Mouse (Mus musculus): Measurements from ENCODE around the gene Pou3f4. TPM values are rescaled to one million over a fixed set of nuclear protein-coding genes. Genes with fewer than 3 reads are reported as not detected.
A peak's percentile ranks its signal among the peaks of the same experiment; 100 is the strongest.
"Not testable (repeated sequence)": the region's sequence is repeated elsewhere in the genome, so short reads cannot be mapped to it uniquely, and the experiment has no call there.

Pou3f4 gene
- total RNA-seq (2021) = 1 to 10 TPM; 5.7 to 9.2 TPM

DNA sequence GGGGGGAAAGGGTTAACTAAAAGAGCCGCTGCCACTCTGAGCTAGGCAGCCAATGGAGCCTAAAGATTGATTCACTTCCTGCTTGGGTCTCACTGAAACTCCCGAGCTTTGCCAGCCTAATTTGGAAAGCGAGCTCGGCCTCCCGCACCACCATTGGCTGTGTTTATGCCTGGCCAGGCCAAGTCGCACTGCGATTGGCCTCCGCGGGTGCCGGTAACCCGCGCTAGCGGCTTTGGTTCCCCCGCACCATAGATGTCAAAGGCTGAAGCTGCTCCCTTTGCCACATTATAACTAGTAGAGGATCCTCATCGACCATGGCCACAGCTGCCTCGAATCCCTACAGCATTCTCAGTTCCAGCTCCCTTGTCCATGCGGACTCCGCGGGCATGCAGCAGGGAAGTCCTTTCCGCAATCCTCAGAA is at the start of gene Pou3f4:
Gene Pou3f4, plus strand, starts transcription at position 130 of the 421 bp plus-strand sequence.
- DNase-seq = peak; percentile 85
- intact Hi-C loops (cut with DNase I) = loop anchor here (10.0 kb wide), 1 partner anchor 99 kb away; no protein-coding TSS in a partner anchor

GRCm38 (mm10) chrX:110765939-110766338 is 48.1 kb upstream of the Pou3f4 start:
- intact Hi-C loops (cut with DNase I) = no loop called here
- no peak for DNase-seq

- intact Hi-C loops (cut with DNase I); DNase-seq: not testable (repeated sequence)
Observed at GRCm38 (mm10) chrX:110774807-110775206, 39.3 kb upstream of the Pou3f4 start.

DNA sequence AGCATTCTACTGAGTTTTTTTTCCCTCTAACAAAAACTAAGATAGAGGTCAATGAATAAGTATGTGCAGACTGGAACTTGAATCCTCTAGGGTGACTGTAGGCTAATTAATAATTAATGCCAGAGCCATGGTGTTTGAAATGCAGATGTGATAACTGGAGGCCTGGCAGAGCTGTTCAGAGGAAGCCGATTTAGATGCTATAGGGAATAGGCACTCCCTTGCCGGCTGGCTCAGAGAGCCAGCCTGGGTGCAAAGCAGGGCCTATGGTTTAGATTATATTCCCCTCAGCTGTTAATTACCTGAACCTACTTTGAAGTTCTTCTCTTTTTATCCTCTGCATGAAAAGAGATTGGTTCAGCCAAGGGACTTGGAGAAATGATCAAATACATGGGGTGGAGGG is 11.6 kb upstream of the Pou3f4 start:
- DNase-seq = no peak
- intact Hi-C loops (cut with DNase I) = no loop called here

DNA sequence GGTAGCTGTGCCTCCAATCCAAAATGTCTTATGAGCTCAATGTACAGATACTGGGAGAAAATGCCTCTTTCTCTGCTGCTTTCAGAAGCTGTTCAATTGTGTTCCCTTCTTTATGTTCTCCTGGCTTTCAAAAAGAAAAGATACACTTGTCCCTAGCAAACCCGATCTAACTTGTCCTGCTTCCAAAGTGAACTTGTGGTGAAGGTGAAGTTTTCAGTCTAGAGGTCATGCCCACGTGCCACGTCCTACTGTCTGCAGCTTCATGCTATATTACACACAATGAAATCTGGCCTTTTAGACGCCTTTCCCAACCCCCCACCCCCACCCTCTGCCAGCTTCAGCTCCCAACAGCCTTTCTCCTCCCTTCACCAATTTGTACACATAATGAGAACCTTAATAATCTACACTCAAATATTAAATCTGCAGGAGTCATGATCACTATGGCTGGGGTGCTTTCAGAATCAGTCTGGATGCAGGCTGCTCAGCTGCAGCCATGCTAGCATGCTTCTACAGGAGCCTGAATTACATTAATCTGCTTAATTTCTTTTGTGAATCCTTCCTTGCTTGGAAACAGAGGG is 4.0 kb upstream of the Pou3f4 start:
- intact Hi-C loops (cut with DNase I) = loop anchor here (10.0 kb wide), 1 partner anchor 95 kb away; no protein-coding TSS in a partner anchor
- no peak for DNase-seq

DNA sequence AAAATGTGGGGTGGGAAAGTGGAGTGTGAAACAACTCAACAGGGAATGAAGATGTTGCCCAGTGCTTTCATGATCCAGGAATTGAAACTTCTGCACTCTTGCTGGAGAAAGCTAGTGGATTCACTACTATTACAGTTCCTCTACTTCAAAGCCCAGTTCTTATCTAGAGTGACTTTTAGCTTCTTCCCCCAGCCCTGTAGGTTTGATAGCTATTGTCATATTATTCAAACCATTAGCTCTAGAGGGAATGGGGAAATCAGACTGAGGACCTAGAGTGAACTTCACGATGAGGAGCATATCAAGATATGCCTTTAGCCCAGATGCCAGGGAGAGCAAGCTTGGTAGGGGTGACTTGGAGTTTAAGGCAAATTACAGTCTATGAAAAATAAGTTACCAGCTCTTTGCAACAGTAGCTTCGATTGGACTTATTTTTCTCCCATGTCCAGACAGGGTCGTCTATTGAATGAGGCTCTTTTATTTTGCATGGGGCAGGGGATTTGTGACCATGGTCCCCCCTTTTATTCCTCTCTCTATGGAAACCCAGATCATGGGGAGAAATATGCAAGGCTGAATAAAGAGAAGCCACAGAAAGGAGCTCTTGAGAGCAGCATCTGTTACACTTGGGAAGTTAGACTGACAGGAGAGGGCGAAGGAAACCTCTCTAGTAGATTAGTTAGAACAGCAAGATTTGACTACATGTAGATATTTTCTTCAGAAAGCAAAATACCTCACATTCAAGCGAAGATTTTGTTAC is 3.1 kb upstream of the Pou3f4 start:
- no peak for DNase-seq
- intact Hi-C loops (cut with DNase I) = loop anchor here (10.0 kb wide), 1 partner anchor 96 kb away; no protein-coding TSS in a partner anchor

- intact Hi-C loops (cut with DNase I) = loop anchor here (10.0 kb wide), 1 partner anchor 97 kb away; no protein-coding TSS in a partner anchor
- DNase-seq = no peak
Observed at GRCm38 (mm10) chrX:110812071-110812470, 2.0 kb upstream of the Pou3f4 start.

- DNase-seq = peak; percentile 10
- intact Hi-C loops (cut with DNase I) = loop anchor here (10.0 kb wide), 1 partner anchor 99 kb away; no protein-coding TSS in a partner anchor
Observed at GRCm38 (mm10) chrX:110813401-110813800, 679 bp upstream of the Pou3f4 start.

- intact Hi-C loops (cut with DNase I) = loop anchor here (10.0 kb wide), 1 partner anchor 100 kb away; no protein-coding TSS in a partner anchor
- peak; percentile 20 for DNase-seq
Observed at GRCm38 (mm10) chrX:110814592-110815548, 790 bp downstream of the Pou3f4 start.

DNA sequence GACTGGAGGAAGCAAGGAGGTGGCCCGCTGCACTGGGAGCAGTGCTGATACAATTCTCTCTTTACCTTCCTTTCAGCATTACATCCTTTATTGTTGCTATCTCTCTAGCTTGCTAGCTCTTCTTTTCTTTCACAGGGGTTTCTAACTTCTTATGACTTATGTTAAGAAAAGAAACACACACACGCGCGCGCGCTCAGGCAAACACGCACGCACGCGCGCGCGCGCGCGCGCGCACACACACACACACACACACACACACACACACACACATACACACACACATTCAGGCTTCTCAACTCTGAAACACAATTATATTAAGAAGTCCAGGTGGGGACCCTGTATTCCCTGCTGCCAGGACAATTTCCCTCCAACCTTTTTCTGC is 1.5 kb downstream of the Pou3f4 start:
- intact Hi-C loops (cut with DNase I) = loop anchor here (10.0 kb wide), 1 partner anchor 101 kb away; no protein-coding TSS in a partner anchor
- DNase-seq = peak; percentile 20

GRCm38 (mm10) chrX:110816609-110817008 is 2.5 kb downstream of the Pou3f4 start:
- intact Hi-C loops (cut with DNase I) = loop anchor here (10.0 kb wide), 1 partner anchor 102 kb away; no protein-coding TSS in a partner anchor
- DNase-seq = no peak

DNA sequence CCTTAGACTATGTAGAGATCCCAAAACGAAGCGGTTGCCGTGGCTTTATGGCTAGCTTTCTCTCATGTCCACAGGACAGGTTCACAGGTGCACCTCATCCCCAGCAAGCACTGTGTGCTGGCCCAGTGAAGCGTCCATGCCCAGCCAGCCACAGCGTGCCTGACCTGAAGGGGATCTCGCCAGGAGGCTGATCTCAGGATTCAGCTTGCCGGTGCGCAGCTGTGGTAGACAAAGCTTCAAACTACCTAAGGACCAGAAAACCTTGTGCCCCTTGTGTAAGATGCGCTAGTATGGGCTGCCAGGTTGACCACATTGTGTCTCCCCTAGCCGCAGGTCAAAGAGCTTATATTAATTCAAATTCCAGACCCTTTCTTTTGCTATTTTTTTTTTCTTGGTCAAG is 3.1 kb downstream of the Pou3f4 start:
- DNase-seq = no peak
- intact Hi-C loops (cut with DNase I) = loop anchor here (10.0 kb wide), 1 partner anchor 102 kb away; no protein-coding TSS in a partner anchor

DNA sequence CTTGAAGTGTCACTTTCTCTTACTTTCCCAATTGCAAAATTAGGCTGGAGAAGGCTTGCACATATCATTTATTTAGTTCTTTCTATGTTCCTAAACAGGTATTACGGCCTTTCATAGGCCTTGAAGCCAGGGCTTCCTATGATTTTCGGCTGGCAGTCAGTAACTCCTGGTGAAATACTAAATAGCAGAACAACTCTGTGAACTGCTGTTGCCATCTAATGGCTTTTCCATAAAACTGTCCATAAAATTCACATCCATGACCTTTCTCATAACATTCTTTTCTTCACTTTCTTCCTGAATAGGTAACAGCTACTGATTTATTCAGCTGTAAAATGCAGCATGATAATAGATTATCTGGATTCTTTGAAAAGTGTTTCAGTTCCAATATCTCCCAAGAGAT is 23.4 kb downstream of the Pou3f4 start:
- intact Hi-C loops (cut with DNase I) = no loop called here
- DNase-seq = no peak

GRCm38 (mm10) chrX:110851300-110851699 is 37.2 kb downstream of the Pou3f4 start:
- intact Hi-C loops (cut with DNase I) = no loop called here
- DNase-seq = no peak
